Mouse (Mus musculus) lung, adult 2 months (tissue): Measurements from ENCODE around the gene Ckmt2.

Experiments used
- CTCF ChIP-seq: fragments of 200-500 bp; IDR thresholded peaks from 2 replicates; pipeline ENCODE4 v1.5.1; 2011; ENCODE audit warnings: mild to moderate bottlenecking, low read length, control low read depth; ENCODE audit not compliant: insufficient read depth
- POLR2A ChIP-seq: fragments of 200-500 bp; IDR thresholded peaks from 2 replicates; pipeline ENCODE4 v1.6.1; 2011; ENCODE audit warnings: low read depth, mild to moderate bottlenecking, control low read depth, low read length, borderline replicate concordance; ENCODE audit errors: extremely low read depth

DNA sequence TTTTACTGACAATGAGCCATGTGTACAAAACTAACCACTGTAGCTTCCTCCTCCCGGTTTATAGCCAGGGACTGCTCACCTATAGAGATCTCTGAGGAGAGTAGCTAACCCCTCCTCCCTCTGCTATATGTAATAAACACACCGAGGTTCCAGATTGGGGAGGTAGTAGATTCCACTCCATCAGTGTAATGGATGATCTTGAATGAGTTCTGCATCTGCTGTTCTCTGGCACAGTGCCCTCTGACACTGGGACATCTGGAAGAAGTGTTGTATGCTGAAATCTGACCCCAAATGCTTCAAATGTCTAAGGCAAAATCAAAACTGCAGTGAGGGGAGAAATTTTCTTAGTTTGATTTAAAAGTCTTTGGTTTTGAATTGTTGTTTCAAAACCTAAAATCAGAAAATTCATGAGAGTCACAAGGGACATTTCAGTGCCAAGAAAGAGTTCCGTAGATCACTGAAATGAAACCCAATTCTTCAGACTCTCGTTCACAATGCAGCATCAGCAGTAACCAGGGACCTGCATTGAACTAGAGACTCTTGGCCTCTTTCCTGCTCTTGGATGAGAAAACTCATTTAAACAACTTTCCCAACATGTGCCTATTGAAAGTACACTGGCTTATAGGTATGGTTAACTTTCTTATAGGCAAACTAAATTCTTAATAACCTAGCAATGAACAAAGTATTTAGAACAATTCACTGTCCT, 51.7 kb downstream of the Ckmt2 start:
- TF ChIP-seq CTCF: no peak
- TF ChIP-seq POLR2A: no peak
